Mouse (Mus musculus) gastrocnemius, postnatal 4 days (tissue): Measurements from ENCODE around the gene Ifi44. TPM values are rescaled to one million over a fixed set of nuclear protein-coding genes. Genes with fewer than 3 reads are reported as not detected.
A peak's percentile ranks its signal among the peaks of the same experiment; 100 is the strongest.

Source experiments
- DNase-seq, 2 experiments: peaks; one replicate each; pipeline ENCODE4 v3.0.0; 2021 to 2022; ENCODE audit warnings: low spot score in 2 of 2, mixed read lengths in 2 of 2
- long read RNA-seq, 2 experiments: library from polyadenylated mRNA; stranded (forward); transcript quantifications; one replicate each; pipeline ENCODE4 v2.0.0; 2021
- total RNA-seq, 2 experiments: library from RNA; stranded (reverse); gene quantifications; 2 replicates each; pipeline ENCODE4 v1.2.3; 2021

Gene Ifi44
- under 1 TPM; 0.12 to 0.29 TPM for total RNA-seq
- long read RNA-seq, experiment 1: 0 reads
- long read RNA-seq, experiment 2, partial matches to known transcripts: 0 of 1 reads
- long read RNA-seq, experiment 2, other reads (novel, unspliced or antisense): 1 of 1 reads

DNA sequence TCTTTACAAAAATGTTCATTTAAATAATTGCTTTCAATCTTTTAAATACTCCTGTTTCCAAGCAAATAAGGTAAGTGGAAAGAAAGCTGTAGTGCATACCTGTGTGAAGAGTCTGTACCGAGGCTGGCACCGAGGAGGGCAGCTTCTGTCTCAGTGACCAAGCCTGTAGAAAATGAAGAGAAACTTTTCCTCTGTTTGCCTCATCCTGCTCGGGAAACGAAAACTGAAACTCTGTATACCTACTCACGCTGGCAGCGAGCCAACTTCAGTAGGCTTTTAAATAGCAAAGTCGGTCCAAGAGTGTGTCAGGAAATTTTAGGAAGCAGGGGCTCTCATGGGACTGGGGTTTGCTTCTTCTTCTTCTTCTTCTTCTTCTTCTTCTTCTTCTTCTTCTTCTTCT is at the start of gene Ifi44:
Gene Ifi44, minus strand, starts transcription at position 224 of the 400 bp plus-strand sequence.
- DNase-seq: no peak

DNA sequence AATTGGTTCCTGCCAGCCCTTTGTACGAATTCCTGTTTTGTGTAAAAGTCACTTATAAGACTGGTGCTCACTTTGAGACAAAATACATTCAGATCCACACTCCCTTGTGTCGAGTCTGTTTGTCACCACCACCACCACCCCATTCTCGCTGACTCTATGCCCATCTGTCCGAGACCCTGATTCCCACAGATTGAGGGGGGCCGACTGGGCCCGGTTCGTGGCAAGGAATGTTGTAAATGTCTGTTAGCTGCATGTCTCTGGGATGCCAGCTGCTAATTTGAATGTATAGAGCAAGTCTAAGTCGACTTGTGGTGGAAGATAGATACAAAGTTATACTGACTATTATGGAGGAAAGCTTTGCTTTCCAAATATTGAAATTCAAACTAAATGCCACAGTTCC is 38.9 kb upstream of the Ifi44 start:
- DNase-seq: no peak

DNA sequence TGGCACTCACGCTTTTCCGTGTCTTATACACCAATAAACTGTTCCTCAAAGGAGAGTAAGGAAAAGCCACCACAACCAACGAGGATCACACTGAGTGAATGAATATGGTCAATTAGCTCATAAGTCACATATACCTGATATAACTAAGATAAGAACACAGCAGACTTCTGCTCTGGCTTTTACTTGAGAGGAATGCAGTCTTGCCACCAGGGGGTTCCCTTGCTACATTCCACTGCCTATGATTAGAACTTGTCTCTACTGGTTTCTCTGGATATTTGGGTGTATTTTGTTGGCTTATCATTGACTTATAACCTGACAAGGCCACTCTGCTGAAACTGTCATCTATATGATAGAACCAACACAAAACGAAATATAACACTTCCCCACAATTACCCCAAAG is 25.3 kb upstream of the Ifi44 start:
- peak in 1 of 2 experiments; percentile 17 for DNase-seq

DNA sequence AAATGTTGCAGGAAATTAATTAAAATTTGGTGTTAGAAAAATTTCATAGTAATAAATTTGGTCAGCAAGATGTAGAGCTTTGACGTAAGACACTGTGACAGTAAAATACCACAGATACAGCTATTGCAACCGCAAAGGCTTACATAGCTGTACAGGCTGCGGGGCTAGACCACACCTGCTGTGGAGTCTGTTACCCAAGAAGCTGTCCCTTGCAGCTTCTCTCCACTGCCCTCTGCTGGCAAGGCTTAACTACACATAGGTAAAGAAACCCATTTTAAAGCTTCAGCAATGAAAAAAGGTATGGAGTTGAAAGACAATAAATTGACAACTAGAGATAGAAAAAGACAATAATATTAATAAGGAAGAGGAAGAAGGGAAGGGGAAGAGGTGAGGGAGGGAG is 21.3 kb upstream of the Ifi44 start:
- peak; percentile 26 to 41 for DNase-seq

DNA sequence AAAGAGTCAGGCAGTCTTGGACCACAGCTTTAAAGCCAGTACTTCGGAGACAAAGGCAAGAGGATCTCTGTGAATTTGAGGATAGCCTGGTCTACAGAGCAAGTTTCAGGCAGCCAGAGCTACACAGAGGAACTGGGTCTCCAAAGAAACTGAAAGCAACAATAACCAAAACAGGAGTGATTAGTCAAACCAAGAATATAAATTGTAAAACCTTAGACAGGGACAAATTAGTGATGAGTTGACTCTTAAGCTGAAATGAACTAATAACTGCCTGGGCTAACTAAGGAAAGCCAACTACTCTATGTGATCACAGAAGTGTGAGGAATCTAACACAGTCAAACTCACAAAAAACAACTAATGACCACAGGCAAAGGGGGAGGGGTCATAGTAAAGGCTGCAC is 1.2 kb downstream of the Ifi44 start:
- no peak for DNase-seq

DNA sequence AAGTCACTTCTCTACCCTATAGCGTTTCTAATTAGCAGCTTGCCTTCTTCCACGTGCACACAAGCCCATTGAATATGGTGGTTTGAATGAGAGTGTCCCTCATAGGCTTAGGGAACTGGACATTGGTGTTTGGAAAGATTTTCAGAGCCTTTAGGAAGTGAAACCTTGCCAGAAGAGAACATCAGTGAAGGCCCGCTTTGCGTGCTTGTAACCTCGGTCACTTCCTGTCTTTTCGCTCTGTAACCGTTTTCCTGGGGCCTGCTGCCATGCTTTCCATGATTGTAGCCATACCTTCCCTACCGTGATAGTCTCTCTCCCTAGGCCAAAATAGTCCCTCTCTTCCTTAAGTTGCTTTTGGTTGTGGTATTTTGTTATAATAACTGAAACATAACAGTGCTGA is 3.7 kb downstream of the Ifi44 start:
- no peak for DNase-seq

DNA sequence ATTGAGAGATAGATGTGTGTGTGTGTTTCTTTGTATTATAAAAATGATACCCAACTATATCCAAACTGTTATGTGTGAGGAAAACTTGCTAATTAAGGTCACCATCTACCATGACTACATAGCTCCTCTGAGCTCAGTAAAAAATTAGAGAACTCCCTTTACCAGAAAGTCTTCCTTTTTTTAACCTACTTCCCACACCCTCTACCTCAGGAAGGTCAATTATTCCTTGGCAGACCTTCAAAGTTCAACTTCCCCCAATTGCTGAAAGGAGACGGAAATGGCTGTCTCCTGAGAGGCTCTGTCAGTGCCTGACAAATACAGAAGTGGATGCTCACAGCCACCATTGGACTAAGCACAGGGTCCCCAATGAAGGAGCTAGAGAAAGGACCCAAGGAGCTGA is 7.5 kb downstream of the Ifi44 start:
- DNase-seq: no peak

DNA sequence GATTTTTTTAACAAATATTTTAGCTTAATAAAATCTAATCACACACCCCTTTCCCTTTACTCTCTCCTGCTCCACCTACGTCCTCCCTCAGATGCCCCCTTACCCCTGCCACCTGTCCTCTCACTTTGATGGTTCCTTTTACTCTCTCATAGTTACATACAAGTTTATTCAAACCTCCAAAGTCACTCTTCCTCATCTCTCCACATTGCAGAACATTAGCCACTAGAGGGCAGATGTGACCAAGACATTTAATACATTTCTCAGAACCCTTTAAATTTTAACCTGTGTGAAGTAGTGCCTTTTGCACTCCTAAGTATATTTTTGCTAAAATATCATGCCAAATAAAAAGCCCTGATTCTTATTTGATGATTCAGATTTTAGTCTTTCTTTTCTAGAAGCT is 33.5 kb downstream of the Ifi44 start:
- no peak for DNase-seq

DNA sequence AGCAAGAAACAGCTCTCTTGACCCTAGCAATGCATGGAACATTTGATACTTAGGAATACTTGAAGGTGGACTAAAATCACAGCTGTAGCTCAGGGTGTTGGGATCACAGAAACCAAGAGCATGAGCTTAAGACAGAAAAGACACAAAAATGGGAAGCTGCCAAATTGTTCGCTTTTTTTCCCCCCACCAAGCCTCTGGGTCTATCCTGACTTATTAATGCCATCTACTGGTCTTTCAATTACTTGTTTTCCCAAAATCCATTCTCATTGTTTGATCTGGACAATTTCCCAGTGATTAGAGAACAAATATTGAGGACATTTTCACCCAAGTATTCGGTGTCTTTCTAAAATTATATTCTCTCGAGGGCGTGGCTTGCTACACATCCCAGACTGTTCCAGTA is 42.4 kb downstream of the Ifi44 start:
- no peak for DNase-seq

Other genes starting within 250 kb of the Ifi44 start
- gene Ifi44l, start 12.9 kb upstream of the Ifi44 start, total RNA-seq: not detected
- gene Ptgfr, start 87.7 kb upstream of the Ifi44 start, total RNA-seq: 1 to 10 TPM; 1.7 to 3.6 TPM